Mouse (Mus musculus): ENCODE data around the gene Sat1. TPM values are rescaled to one million over a fixed set of nuclear protein-coding genes. Genes with fewer than 3 reads are reported as not detected.
A peak's percentile ranks its signal among the peaks of the same experiment; 100 is the strongest.
"Not testable (repeated sequence)": the region's sequence is repeated elsewhere in the genome, so short reads cannot be mapped to it uniquely, and the experiment has no call there.

Sat1 gene
- total RNA-seq (2021) = 10 to 100 TPM; 65.5 to 76.3 TPM
- long read RNA-seq, experiment 1, transcript Sat1-201 (6 exons, 1,162 nt) = major isoform, 53 of 59 reads
- long read RNA-seq, experiment 1, partial matches to known transcripts = 1 of 59 reads
- long read RNA-seq, experiment 1, other reads (novel, unspliced or antisense) = 4 of 59 reads
- long read RNA-seq, experiment 2, transcript Sat1-201 (6 exons, 1,162 nt) = major isoform, 37 of 47 reads
- long read RNA-seq, experiment 2, partial matches to known transcripts = 4 of 47 reads
- long read RNA-seq, experiment 2, other reads (novel, unspliced or antisense) = 2 of 47 reads

DNA sequence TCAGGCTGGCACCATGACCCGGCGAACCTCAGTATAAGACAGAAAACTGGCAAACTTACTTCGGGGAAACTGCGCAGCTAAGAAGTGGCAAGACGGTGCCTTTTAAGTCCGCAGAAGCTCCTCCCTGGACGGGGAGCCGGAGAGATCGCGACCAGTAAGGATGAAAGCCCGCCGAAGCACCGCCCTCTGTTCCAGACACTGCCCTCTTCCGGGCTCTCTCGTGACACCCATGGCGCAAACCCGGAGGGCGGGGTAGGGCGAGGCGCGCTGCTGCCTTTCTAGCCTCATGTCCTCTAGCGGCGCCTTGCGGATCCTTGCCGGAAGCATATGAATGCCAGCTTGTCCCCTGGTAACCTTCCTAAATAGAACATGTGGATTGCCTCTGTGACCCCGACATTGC is at the start of gene Sat1:
Sat1 (minus strand) TSS at position 179 of the 400 bp plus-strand sequence.
- peak; percentile 83 to 89 for DNase-seq (ENCODE audit: low spot score in 2 of 2)

DNA sequence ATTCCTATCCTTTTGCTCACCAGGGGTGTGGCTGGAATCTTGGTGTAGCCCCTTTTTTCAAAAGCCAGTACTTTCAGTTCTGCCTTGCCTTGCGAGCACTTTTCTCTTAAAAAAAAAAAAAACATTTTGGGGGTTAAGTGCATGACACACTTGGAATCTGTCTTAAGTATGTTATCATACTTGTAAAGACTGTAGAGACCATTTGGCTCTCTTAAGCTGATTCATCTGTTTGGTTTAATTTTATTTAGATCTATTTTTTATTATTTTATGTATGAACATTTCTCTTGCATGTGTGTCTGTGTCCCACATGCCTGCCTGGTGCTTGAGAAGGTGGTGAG is 46.6 kb upstream of the Sat1 start:
- no peak for DNase-seq (ENCODE audit: low spot score in 2 of 2)

DNA sequence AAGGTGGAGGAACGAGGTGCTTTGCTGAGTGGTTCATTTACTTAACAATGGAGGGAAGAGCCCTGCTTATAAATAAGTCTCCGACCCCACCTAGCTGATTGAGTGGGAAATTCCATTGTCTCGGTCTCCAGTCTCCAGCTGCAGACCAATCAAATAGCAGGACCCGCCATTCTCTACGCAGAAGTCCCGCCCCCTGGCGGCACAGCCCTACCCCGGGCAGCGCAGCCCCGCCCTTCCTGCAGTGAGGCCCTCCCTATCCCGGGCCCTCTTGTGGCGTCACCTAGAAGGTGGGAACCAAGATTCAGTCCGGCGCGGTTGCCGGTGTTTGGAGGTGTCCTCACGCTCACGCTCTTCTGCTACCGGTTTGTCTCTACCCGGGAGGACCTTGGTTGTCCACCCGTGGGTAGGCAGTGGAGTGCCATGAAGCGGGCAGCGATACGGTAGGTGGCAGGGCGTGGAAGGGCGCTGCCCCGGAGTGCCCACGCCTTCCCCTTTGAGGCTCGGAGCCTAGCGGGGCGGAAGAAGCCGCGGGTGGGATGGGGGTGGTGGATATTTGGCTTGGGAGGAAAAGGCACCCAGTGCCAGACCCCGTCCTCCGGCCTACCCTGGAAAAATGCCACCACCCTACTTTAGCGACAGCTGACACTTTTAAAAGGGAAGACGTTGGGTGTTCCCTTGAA is 46.1 kb upstream of the Sat1 start, which contains the start of gene Acot9:
Acot9 (plus strand) TSS at position 209 of the 680 bp plus-strand sequence.
- DNase-seq (ENCODE audit: low spot score in 2 of 2) = peak; percentile 77 to 80

DNA sequence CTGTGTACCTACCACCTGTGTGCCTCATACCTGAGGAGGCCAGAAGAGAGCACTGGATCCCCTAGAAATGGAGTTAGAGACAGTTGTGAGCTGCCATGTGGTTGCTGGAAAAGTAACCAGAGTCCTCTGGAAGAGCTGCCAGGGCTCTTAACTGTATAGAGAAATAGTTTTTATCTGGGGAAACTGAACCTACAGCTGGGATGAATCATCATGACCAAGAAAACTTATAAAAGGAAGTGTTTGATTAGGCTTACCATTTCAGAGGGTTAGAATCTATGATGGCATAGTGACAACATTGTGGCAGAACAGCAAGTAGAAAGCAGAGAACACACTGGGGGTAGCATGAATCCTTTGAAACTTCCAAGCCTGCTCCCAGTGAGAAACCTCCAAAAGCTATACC is 40.6 kb upstream of the Sat1 start:
- no peak for DNase-seq (ENCODE audit: low spot score in 2 of 2)

DNA sequence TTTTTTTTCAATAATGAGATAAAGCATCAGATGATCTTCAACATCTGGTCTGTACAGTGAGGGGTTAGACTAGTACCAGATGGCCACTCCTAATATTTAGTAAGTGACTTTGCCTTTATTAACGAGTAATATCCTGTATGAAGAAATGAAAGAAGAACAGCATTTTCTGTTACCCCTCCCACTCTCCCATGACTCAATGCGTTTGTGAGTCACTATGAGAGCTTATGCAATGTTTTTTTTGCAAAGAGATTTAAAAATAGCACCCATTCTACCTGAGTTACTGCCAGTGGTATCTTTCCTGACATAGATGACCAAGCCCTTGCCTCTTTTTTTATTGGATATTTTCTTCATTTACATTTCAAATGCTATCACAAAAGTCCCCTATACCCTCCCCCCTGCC is 2.0 kb upstream of the Sat1 start:
- DNase-seq (ENCODE audit: low spot score in 2 of 2) = no peak

DNA sequence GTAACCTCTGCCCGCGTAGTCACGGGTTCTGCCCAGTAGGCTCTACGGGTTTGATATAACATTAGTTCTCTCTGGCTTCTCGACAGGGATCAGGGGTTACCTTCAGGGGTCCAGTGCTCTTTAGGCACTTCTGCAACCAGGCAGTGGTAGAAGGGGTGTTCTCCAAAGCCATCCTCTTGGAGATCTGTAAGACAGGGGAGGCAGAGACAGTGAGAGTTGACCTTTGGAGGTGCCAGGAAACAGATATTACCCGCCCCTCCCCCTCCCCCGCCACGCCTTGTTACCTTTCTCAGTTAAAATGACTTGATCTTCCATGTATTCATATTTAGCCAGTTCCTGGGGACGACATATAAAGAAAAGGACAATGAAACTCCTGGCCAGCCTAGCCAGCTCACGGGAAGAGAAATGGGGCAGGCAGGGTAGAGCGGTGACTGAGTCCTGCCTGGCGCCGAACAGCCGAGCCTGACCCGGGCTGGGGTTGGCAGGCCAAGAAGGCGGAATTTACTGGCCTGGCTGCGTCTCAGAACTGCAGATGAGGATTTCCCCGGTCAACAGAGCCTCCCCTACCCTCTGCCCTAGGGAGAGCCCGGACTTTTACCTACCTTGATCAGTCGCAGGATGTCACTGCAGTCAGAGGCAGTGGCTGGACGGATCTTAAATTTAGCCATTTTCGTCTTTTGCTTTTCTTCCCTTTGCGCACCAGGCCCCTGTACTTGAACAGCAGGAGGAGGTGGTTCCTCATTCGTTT is 574 bp downstream of the Sat1 start:
- peak in 1 of 2 experiments; percentile 13 for DNase-seq (ENCODE audit: low spot score in 2 of 2)

DNA sequence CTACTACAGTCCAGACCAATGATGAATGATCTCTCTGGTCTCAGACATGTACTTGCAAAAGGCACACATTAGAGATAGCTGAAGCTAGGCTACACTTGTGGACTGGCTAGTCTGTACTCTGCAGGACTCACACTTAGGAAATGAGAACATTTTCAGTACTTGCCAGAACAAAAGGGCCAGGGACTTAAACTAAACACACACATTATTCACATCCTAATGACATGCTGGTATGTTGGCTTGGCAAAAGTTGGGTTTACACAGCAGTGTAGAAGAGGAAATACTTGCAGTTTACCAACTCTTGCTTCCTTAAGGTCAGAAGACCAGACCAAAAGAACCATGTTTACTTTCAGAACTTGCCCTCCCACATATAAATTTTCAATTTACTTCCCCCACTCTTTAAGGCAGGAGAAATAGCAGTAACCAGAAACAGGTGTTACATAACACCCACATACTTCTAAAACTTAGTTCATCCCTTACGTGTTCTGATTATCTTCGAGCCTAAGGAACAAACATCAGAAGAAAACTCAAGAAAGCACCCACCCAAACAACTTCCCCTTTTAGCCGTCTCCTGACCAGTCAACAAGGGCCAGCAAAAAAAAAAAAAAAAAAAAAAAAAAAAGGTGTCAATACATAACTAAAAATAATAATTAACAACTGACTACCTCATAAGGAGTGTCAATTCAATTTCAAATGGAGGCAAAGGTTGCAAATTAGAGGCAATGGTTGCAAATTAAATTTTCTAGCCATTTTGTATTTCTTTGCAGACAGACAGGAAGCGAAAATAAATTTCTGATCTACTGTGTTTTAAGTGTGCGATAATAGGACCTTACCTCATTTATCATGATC is 1.7 kb downstream of the Sat1 start:
- no peak for DNase-seq (ENCODE audit: low spot score in 2 of 2)

DNA sequence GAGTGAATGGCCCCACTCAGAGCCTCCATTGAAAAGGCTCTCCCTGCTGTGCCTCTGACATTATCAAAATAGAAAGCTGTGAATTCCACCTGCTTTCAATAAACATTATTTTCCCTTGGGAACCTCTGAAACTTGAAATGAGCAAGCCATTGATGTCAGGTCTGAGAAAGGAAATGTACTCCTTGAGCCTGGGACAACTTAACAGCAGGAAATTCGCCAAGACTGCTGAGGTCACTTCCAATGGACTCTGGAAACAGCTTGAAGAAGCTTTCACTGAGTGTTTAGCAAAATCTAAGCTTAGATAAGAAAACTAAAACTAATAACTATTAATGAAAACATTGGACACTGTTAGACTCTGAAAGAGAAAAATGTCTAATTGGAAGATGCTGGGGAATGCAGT is 7.6 kb downstream of the Sat1 start:
- no peak for DNase-seq (ENCODE audit: low spot score in 2 of 2)

DNA sequence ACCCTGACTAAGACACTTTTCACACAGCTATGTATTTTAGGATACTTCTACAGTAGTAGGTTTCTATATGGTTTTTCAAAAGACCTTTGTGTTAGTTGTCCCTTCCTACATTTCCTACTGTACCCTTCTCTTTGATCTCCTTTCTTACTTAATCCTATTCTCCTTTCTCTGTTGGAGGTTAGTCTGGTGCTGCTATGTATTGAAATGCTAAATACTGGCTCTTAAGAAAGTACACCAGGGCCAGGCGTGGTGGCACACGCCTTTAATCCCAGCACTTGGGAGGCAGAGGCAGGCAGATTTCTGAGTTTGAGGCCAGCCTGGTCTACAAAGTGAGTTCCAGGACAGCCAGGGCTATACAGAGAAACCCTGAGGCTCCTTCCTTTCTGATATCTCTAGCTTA is 10.8 kb downstream of the Sat1 start:
- DNase-seq (ENCODE audit: low spot score in 2 of 2) = not testable (repeated sequence)

DNA sequence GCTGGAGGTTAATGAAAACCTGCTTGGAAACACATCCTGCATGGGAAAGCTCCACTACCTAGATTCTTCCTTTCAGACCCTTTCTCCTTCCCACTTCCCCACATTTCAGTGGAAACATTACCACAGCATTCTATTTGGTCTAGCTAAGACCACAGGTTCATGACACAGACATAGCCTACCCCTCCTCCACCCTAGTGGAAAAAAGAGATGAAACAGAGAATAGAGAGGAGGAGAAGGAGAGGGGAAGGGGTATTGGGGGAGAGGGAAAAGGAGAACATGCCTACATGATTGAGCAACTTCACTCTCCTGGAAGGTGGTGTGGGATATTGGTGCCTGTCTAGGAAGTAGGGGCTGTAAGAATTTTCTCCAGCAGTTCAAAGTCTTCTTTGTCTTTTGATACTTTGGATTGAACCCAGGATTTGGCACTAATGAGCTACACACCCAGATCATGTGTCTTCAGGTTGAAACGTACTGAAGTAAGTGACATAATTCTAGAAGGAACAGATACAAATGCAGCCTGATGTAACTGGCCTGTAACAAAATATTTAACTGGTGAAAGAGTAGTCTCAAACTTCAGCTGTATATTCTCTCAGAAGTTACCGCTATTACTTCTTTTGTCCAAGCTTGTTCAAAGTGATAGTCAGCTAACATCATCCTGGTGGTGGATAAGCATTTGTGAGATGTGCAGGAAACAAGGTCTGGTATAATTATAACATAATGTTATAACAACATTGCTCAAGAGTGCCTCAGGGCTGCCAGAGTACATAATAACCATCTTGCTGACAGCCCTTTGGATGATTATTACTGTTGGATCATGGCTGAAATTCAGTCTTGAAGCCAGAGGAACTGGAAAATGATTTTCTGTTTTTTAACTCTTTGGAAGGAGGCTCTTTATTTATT is 13.6 kb downstream of the Sat1 start:
- DNase-seq (ENCODE audit: low spot score in 2 of 2) = no peak

DNA sequence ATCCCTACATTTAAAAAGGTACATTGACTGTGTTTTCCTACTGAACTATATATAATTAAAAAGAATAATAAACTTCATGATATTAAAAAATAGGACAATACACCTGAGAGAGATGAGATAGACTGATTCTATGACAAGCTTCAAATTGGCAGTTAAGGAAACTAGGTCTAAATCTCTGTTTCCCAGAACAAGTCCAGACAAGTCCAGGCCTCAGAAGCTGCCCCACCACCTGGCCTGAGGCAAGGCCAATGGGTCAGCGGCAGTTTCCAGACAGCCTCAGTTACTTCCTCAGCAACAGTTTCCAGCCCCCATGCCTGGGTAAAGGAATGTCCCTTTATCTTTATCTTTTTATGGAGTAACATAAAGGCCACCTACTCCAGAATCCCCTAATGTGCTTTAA is 14.4 kb downstream of the Sat1 start:
- no peak for DNase-seq (ENCODE audit: low spot score in 2 of 2)

DNA sequence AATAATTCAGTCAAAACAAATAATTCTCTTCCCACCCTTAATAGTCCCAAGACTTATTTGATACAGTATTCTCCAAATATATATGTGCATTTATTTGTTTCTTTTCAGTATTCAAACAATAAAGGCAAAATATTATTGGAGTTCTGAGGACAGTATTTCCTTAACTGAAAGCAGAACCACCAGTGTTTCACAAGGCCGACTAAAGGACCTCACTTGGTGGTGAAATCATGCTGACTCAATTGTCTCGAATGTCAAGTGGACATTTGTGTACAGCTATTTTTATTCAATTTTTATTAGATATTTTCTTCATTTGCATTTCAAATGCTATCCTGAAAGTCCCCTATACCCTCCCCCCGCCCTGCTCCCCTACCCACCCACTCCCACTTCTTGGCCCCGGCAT is 21.3 kb downstream of the Sat1 start:
- no peak for DNase-seq (ENCODE audit: low spot score in 2 of 2)

DNA sequence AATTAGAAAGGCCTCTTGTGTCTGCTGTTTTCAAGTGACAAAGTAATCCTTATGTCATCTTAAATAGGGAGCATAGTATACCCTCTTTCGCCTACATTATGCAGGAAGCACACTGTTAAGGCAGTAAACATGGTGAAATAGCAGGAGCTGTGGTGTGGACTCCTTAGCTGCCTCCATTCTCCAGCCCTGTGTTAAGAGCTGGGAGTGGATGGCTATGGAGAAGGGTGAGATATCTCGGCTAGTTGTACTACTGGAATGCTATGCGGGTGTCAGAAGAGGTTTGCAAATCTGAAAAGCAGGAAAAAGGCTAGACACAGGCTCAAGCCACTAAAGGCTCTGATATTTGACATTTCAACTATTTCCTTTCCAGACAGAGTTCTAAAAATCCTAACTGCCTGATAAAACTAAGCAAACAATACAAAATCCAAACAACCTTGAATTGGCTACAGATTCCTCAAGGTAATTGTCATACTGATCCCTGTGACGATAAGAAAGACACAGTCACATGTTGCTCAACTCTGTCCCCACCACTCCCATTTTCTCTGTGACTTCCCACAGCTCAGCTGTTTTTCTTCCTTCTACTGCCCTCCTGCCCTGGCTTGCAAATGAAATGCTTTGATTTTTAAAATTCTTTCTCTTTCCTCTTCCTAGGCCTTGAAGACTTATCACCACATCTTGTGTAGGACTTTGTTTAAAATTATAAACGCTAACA is 22.4 kb downstream of the Sat1 start:
- no peak for DNase-seq (ENCODE audit: low spot score in 2 of 2)

DNA sequence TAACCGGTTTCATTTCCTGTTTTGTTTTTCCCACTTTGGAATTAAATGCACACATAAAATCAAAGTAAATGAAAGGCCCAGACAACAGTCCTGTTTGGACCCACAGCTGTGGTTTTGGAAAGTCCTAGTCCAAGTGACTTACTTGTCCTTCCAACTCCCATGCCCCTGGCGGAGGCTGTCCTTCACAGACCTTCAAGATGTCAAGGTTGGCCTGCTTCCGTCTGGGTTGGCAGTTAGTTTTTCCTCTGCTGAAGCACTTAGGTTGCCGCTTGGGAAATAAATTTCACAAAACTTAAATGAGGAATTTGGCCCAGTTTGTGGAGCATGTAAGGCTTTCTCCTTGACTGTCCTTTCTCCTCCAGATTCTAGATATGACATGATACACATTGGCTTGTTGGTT is 24.3 kb downstream of the Sat1 start:
- no peak for DNase-seq (ENCODE audit: low spot score in 2 of 2)

DNA sequence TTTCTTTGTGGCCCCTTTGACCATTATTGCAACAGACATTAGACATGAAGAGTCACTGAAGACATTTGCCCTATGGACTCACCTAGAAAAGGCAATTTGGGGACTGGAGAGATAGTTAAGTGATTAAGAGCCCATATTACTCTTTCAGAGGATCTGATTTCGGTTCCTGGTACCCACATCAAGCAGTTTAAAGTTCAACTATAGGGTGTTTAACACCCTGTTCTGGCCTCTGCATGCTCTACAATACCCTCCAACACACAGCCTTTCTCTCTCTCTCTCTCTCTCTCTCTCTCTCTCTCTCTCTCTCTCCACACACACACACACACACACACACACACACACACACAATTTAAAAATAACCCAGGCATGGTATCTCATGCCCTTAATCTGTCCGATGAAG is 38.6 kb downstream of the Sat1 start:
- no peak for DNase-seq (ENCODE audit: low spot score in 2 of 2)

DNA sequence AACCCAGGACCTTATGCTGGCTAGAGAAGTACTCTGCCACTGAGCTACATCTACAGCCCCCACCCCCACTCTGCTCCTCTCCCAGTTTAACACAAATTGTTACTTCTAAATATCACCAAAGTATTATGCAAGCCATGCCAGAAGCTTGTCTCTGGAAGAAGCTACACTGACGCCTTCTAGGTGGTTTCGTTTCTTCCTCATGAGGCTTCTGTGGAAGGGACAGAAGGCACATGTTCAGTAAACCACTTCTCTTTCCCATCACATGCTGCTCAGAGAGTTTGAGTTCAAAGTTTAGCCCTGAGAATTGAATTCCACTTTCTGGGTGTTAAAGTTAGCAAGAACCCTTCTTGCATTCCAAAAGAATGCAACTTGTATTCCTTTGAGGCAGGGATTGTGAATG is 39.0 kb downstream of the Sat1 start:
- no peak for DNase-seq (ENCODE audit: low spot score in 2 of 2)

DNA sequence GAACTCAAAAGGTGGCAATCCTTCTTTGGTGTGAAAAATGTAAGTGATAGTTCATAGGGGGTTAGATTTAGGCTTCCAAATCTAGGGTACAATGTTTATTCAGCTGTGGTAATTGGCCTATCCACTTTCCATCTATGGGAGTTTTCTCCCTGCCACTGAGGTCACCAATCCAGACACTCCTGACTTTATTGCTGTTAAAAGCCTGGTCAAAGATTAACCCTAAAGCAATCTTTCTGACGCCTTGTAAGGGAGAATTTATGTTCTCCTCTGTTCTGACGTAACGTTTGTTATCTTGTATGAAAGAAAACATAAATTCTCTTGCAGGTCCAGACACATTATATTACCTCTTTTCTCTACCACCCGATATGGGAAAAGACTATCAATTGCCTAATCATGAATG is 40.7 kb downstream of the Sat1 start:
- no peak for DNase-seq (ENCODE audit: low spot score in 2 of 2)

DNA sequence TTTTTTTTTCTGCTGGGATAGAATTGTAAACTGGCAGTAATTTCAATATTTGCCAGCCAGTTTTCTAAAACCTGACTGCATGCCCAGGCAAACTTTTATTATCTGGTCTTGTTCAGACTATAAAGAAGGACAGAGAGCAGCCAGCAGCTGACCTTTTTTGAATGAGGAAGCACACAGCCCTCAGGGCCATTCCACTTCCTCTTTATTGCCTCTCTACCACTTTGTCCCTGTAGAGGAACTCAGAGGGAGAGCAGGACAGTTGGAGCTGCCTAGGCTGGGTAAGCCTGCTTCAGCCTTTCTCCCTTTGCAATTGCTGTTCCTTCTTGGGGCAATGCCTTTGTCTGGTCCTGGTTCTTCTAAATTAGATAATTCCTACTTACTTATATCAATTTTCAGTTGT is 43.9 kb downstream of the Sat1 start:
- DNase-seq (ENCODE audit: low spot score in 2 of 2) = no peak

DNA sequence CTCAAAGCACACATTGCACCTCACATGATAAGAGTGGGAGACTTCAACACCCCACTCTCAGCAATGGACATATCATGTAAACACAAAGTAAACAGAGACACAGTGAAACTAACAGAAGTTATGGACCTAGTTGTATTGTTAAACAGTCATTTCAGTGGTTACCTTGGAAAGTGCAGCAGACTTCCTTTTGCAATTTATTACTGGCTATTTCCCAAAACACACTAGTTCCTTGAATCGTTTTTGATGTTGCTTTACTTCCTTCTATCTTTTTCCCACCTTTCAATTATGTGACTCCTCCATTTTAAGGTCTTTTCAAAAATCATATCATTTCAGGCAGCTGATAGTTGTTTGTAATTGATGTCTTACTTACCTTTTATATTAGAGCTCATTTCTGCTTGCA is 44.5 kb downstream of the Sat1 start:
- no peak for DNase-seq (ENCODE audit: low spot score in 2 of 2)

DNA sequence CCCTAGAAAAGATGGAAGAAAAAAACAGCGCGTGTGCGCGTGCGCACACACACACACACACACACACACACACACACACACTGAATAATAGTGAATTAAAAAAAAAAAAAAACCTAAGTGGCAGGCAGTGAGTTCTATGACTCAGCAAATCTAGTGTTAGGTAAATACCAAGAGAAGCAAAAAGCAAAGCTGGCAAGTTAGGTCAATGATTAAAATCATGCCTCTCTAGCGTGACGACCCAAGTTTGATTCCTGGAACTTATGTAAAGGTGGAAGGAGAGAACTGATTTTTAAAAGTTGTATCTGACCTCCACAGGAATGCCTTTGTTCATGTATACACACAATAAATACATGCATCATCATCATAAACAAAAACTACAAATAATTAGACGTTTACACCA is 46.4 kb downstream of the Sat1 start:
- no peak for DNase-seq (ENCODE audit: low spot score in 2 of 2)
